Mouse (Mus musculus): Measurements from ENCODE around the gene Ech1. TPM values are rescaled to one million over a fixed set of nuclear protein-coding genes. Genes with fewer than 3 reads are reported as not detected.
A peak's percentile ranks its signal among the peaks of the same experiment; 100 is the strongest.

Gene Ech1
- polyA plus RNA-seq, 1 experiment from 2014 or later = 175 TPM

DNA sequence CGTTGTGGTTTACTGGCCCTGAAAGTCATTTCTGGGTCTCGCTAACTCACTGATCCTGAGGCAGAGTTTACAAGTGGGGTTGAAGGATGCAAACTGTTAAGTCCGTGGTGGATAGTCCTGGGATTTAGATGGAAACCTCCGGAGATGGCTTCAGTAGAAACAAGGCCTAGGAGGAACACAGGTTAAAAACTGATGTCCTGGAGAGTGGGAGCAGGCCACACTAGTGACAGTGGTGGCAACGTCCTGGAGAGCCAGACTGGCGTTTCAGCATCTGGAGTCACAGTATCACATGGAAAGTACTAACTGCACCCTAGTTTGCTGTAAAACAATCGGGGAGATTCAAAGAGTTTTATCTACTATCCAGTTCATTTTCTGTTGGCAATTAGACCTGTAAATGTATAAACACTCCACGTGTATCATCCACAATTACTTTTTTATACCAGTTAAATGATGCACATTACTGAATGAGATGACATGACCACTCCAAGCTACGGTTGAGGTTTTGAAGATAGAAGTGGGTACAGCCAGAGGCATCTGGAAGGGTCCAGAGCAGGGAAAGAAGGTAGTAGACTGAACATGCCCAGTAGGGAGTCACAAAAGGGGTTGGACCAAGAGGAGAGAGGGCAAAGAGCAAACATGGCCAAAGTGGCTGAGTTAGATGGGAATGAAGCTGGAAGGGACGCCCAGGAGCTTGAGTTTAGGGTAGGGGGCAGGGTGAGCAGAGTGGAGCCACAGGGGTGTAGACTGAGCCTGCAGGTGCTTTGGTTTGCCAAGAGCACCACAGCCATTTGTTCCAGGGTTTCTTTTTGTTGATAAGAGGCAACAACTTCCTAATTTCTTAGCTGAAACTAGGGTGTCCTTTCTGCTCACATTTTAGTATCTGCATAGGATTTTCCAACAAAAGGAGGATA lies 1.8 kb upstream of the Ech1 start:
- H3K36me3 ChIP-seq = peaks cover 34% of the 10 kb centered on the region
- no peak for ATAC-seq (ENCODE audit: insufficient read depth, low FRiP score, low read depth)

DNA sequence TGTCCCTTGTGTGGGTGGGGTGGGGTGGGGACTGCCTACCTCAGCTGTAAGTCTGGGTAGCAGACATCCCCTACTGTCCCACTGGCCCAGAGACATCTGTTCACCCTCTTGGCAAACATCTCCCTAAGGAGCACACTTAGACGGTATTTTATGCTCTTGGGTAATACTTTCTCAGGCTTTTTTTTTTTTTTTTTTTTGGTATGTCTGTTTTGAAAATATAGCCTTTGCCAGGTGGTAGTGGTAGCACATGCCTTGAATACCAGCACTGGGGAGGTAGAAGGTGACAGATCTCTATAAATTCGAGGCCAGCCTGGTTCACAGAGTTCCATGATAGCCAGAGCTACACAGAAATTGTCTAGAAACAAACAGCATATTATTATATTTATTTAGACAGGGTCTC lies 1.1 kb upstream of the Ech1 start:
- Histone ChIP-seq H3K27me3 (replicated peaks) (no peaks in the 10 kb centered on the region), H3K9ac (no peak overlapping the region), H3K9me3 (no peaks in the 10 kb centered on the region), H3K27ac (peak overlapping the region; percentile 91; the same call in 1 of the 2 replicates), H3K4me1 (peaks cover 30% of the 10 kb centered on the region; the same call in 1 of the 2 replicates), H3K36me3 (peaks cover 27% of the 10 kb centered on the region), H3K4me3 (replicated peaks) (no peak overlapping the region), H3K4me2 (no peak overlapping the region)
- WGBS = 32% methylated on average over 2 of the region's 2 CpGs
- ATAC-seq (ENCODE audit: insufficient read depth, low FRiP score, low read depth) = no peak

More for the DNA sequence above, 1.8 kb upstream of the Ech1 start:
- WGBS = 50% methylated on average over 10 of the region's 10 CpGs
- H3K4me1 ChIP-seq = peaks cover 32% of the 10 kb centered on the region; the same call in 1 of the 2 replicates
- no peaks in the 10 kb centered on the region for H3K9me3 ChIP-seq
- no peak overlapping the region for H3K4me2 ChIP-seq
- no peak overlapping the region for H3K4me3 ChIP-seq (replicated peaks)
- no peaks in the 10 kb centered on the region for H3K27me3 ChIP-seq (replicated peaks)
- H3K27ac ChIP-seq = peak overlapping the region; percentile 23; the same call in 1 of the 2 replicates
- H3K9ac ChIP-seq = no peak overlapping the region

- H3K9me3 ChIP-seq = no peaks in the 10 kb centered on the region
- peaks cover 22% of the 10 kb centered on the region for H3K36me3 ChIP-seq
- no peaks in the 10 kb centered on the region for H3K27me3 ChIP-seq (replicated peaks)
- peak overlapping the region; percentile 48 for H3K4me2 ChIP-seq
- peaks cover 17% of the 10 kb centered on the region; the same call in 1 of the 2 replicates for H3K4me1 ChIP-seq
- ATAC-seq (ENCODE audit: insufficient read depth, low FRiP score, low read depth) = no peak
- peak overlapping the region; percentile 52; the same call in 1 of the 2 replicates for H3K9ac ChIP-seq
- H3K27ac ChIP-seq = peak overlapping the region; percentile 91
- 48% methylated on average over 11 of the region's 11 CpGs for WGBS
- H3K4me3 ChIP-seq (replicated peaks) = peak overlapping the region; percentile 49
Measured at GRCm38 (mm10) chr7:28825686-28826401, 827 bp downstream of the Ech1 start.

GRCm38 (mm10) chr7:28826402-28826772 lies 1.4 kb downstream of the Ech1 start:
- no peak overlapping the region for H3K9ac ChIP-seq
- peaks cover 14% of the 10 kb centered on the region; the same call in 1 of the 2 replicates for H3K4me1 ChIP-seq
- H3K27me3 ChIP-seq (replicated peaks) = no peaks in the 10 kb centered on the region
- H3K9me3 ChIP-seq = no peaks in the 10 kb centered on the region
- 92% methylated on average over 7 of the region's 7 CpGs for WGBS
- peak overlapping the region; percentile 48 for H3K4me2 ChIP-seq
- no peak for ATAC-seq (ENCODE audit: insufficient read depth, low FRiP score, low read depth)
- H3K4me3 ChIP-seq (replicated peaks) = peak overlapping the region; percentile 49; the same call in 1 of the 2 replicates
- peaks cover 16% of the 10 kb centered on the region for H3K36me3 ChIP-seq
- H3K27ac ChIP-seq = peak overlapping the region; percentile 91; the same call in 1 of the 2 replicates

- peaks cover 17% of the 10 kb centered on the region for H3K36me3 ChIP-seq
- no peak overlapping the region for H3K4me2 ChIP-seq
- peaks cover 13% of the 10 kb centered on the region; the same call in 1 of the 2 replicates for H3K4me1 ChIP-seq
- 38% methylated on average over 3 of the region's 3 CpGs for WGBS
- H3K27ac ChIP-seq = peak overlapping the region; percentile 44; the same call in 1 of the 2 replicates
- no peaks in the 10 kb centered on the region for H3K9me3 ChIP-seq
- H3K9ac ChIP-seq = no peak overlapping the region
- H3K27me3 ChIP-seq (replicated peaks) = no peaks in the 10 kb centered on the region
- no peak overlapping the region for H3K4me3 ChIP-seq (replicated peaks)
- 0 out of 2 replicates have a peak, but pooled peaks have one; percentile 5 for ATAC-seq (ENCODE audit: insufficient read depth, low FRiP score, low read depth)
Measured at GRCm38 (mm10) chr7:28827338-28827737, 2.3 kb downstream of the Ech1 start.

GRCm38 (mm10) chr7:28829821-28830220 lies 4.8 kb downstream of the Ech1 start:
- Histone ChIP-seq H3K27ac (no peak overlapping the region), H3K4me3 (replicated peaks) (no peak overlapping the region), H3K4me1 (peaks cover 13% of the 10 kb centered on the region; the same call in 1 of the 2 replicates), H3K27me3 (replicated peaks) (no peaks in the 10 kb centered on the region), H3K4me2 (no peak overlapping the region), H3K9me3 (no peaks in the 10 kb centered on the region), H3K36me3 (peaks cover 12% of the 10 kb centered on the region), H3K9ac (no peak overlapping the region)
- no peak for ATAC-seq (ENCODE audit: insufficient read depth, low FRiP score, low read depth)
- 94% methylated on average over 8 of the region's 8 CpGs for WGBS

- no peak overlapping the region for H3K27ac ChIP-seq
- 75% methylated on average over 5 of the region's 5 CpGs for WGBS
- no peak for ATAC-seq (ENCODE audit: insufficient read depth, low FRiP score, low read depth)
- H3K4me2 ChIP-seq = no peak overlapping the region
- peaks cover 12% of the 10 kb centered on the region for H3K36me3 ChIP-seq
- H3K4me3 ChIP-seq (replicated peaks) = no peak overlapping the region
- peaks cover 12% of the 10 kb centered on the region; the same call in 1 of the 2 replicates for H3K4me1 ChIP-seq
- no peak overlapping the region for H3K9ac ChIP-seq
- no peaks in the 10 kb centered on the region for H3K9me3 ChIP-seq
- H3K27me3 ChIP-seq (replicated peaks) = no peaks in the 10 kb centered on the region
Measured at GRCm38 (mm10) chr7:28830981-28831380, 6.0 kb downstream of the Ech1 start.

DNA sequence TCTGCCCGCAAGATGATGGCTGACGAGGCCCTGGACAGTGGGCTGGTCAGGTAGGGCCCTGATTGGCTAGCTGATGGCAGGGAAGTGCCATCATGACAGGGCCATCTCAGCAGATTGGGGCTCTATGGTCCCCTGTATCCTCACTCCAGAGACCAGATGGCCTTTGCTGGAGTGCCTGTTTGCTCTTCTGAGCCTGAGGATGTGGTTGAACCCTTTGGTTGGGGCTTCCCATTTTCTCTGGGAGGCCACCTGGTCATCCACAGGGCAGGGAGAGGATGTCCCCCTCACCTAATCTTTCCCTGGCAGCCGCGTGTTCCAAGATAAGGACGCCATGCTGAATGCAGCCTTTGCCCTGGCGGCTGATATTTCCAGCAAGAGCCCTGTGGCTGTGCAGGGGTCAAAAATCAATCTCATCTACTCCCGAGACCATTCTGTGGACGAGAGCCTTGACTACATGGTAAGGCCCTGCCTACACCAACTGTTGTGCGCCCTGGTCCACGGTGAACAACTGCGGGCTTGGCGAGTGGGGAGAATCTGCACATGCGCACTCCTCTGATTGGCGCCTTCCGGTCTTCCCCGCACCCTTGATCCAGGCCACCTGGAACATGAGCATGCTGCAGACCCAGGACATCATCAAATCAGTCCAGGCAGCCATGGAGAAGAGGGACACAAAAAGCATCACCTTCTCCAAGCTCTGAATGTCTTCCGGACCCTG lies 6.6 kb downstream of the Ech1 start:
- H3K27ac ChIP-seq = peak overlapping the region; percentile 67
- H3K27me3 ChIP-seq (replicated peaks) = no peaks in the 10 kb centered on the region
- no peak for ATAC-seq (ENCODE audit: insufficient read depth, low FRiP score, low read depth)
- H3K9ac ChIP-seq = no peak overlapping the region
- no peaks in the 10 kb centered on the region for H3K9me3 ChIP-seq
- no peak overlapping the region for H3K4me3 ChIP-seq (replicated peaks)
- peaks cover 12% of the 10 kb centered on the region for H3K36me3 ChIP-seq
- peaks cover 7% of the 10 kb centered on the region; the same call in 1 of the 2 replicates for H3K4me1 ChIP-seq
- H3K4me2 ChIP-seq = no peak overlapping the region
- 81% methylated on average over 17 of the region's 17 CpGs for WGBS

GRCm38 (mm10) chr7:28832137-28832536 lies 7.1 kb downstream of the Ech1 start:
- 0 out of 2 replicates have a peak, but pooled peaks have one; percentile 5 for ATAC-seq (ENCODE audit: insufficient read depth, low FRiP score, low read depth)
- H3K27ac ChIP-seq = peak overlapping the region; percentile 67

GRCm38 (mm10) chr7:28833723-28834347 lies 8.8 kb downstream of the Ech1 start, which contains the start of gene Lgals4:
TSS of gene Lgals4 (plus strand) at chr7:28833854.
- Histone ChIP-seq H3K9me3 (no peaks in the 10 kb centered on the region), H3K9ac (no peak within 1 kb of the TSS), H3K27me3 (replicated peaks) (no peaks in the 10 kb centered on the region), H3K4me3 (replicated peaks) (peak within 1 kb of the TSS; percentile 24), H3K4me1 (no peaks in the 10 kb centered on the region), H3K4me2 (peak within 1 kb of the TSS; percentile 8; the same call in 1 of the 2 replicates), H3K36me3 (peaks cover 12% of the 10 kb centered on the region), H3K27ac (peak within 1 kb of the TSS; percentile 63)
- ATAC-seq (ENCODE audit: insufficient read depth, low FRiP score, low read depth) = peak; percentile 75
- 68% methylated on average over 6 of the region's 6 CpGs for WGBS

More at GRCm38 (mm10) chr7:28832137-28832536, 7.1 kb downstream of the Ech1 start:
- H3K4me2 ChIP-seq = no peak overlapping the region
- WGBS = 55% methylated on average over 6 of the region's 6 CpGs
- H3K36me3 ChIP-seq = peaks cover 12% of the 10 kb centered on the region
- no peaks in the 10 kb centered on the region for H3K9me3 ChIP-seq
- H3K27me3 ChIP-seq (replicated peaks) = no peaks in the 10 kb centered on the region
- peaks cover 7% of the 10 kb centered on the region; the same call in 1 of the 2 replicates for H3K4me1 ChIP-seq
- H3K9ac ChIP-seq = no peak overlapping the region
- no peak overlapping the region for H3K4me3 ChIP-seq (replicated peaks)

DNA sequence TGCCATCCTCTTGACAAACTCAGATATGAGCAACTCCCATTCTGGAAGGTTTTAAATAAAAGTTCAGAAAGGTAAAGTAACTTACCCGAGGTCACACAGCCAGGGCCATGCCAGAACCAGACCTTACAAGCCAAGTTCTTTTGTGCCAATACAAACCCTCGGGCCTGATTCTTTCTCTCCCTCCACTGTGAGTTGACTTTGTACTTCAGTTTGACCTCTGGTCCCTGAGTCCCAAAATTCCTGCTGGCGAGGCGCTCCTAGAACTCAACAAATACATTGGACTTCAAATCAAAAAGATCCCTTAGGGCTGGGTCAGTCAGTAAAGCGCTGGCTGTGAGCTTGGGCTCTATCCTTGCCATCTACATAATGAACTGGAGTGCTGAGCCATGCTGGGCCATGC lies 11.9 kb downstream of the Ech1 start:
- no peaks in the 10 kb centered on the region for H3K4me1 ChIP-seq
- ATAC-seq (ENCODE audit: insufficient read depth, low FRiP score, low read depth) = no peak
- 88% methylated on average over 5 of the region's 5 CpGs for WGBS
- H3K4me3 ChIP-seq (replicated peaks) = no peak overlapping the region
- H3K9me3 ChIP-seq = no peaks in the 10 kb centered on the region
- no peak overlapping the region for H3K9ac ChIP-seq
- no peaks in the 10 kb centered on the region for H3K27me3 ChIP-seq (replicated peaks)
- H3K36me3 ChIP-seq = 0 out of 2 replicates have a peak, but pooled peaks cover 1% of the 10 kb centered on the region
- no peak overlapping the region for H3K4me2 ChIP-seq
- H3K27ac ChIP-seq = 0 out of 2 replicates have a peak overlapping the region, but pooled peaks have one; percentile 4
